Mouse (Mus musculus) embryonic fibroblast, embryonic 13.5 days (primary cell): ENCODE results near the gene Dip2c.

Source experiments
- CTCF ChIP-seq: IDR thresholded peaks from 2 replicates; pipeline ENCODE4 v1.5.1; 2011; ENCODE audit warnings: mild to moderate bottlenecking, control low read depth, low read length, moderate library complexity, borderline replicate concordance; ENCODE audit not compliant: insufficient read depth
- POLR2A ChIP-seq: IDR thresholded peaks from 2 replicates; pipeline ENCODE4 v1.6.1; 2011; ENCODE audit warnings: low read depth, mild to moderate bottlenecking, control low read depth, low read length, moderate library complexity

- TF ChIP-seq POLR2A (no peak), CTCF (no peak)
Measured at GRCm38 (mm10) chr13:9377130-9377529, 100.8 kb downstream of the Dip2c start.
